Comparison of ENCODE assay signal across 21 mouse cellular contexts in genomic region chr4:84224556-84224955, GRCm38 (mm10).
DNase-seq lines count a peak whose midpoint lies in the region; TF ChIP-seq lines count a peak whose summit lies in the region.
"Had no signal": no experiment of that assay in that cellular context is flagged by ENCODE, and none has a peak within 500 bp of the region (broad histone marks: within the 10 kb centered on the region; RNA-seq: fewer than 3 reads in every experiment).

No protein-coding gene starts in this region.

- no peaks in the 10 kb centered on the region for H3K27me3 ChIP-seq in ES-Bruce4 (ENCODE audit: control insufficient read depth, insufficient read depth, low read length, poor library complexity, severe bottlenecking)
- H3K27me3 ChIP-seq: embryonic facial prominence, embryonic 13.5 days; embryonic facial prominence, embryonic 15.5 days; forebrain, embryonic 12.5 days had no signal

- peaks cover 7% of the 10 kb centered on the region for H3K4me1 ChIP-seq in ES-Bruce4 (ENCODE audit: control insufficient read depth, insufficient read depth, low read length)
- peaks cover 15 to 33% of the 10 kb centered on the region in 2 experiments for H3K4me1 ChIP-seq in ES-E14 (ENCODE audit: control insufficient read depth in 2 of 2, insufficient read depth in 2 of 2, low read length in 2 of 2, poor library complexity in 1 of 2)
- H3K4me1 ChIP-seq: embryonic facial prominence, embryonic 15.5 days had no signal

- no peaks in the 10 kb centered on the region for H3K9me3 ChIP-seq in ES-Bruce4 (replicated peaks; ENCODE audit: control insufficient read depth, insufficient read depth, low read length, poor library complexity, severe bottlenecking)
- no peaks in the 10 kb centered on the region for H3K9me3 ChIP-seq in ES-E14 (ENCODE audit: control insufficient read depth, insufficient read depth, low read depth, low read length)
- H3K9me3 ChIP-seq: embryonic facial prominence, embryonic 13.5 days; embryonic facial prominence, embryonic 15.5 days; forebrain, embryonic 10.5 days; forebrain, embryonic 12.5 days had no signal

- H3K36me3 ChIP-seq in ES-Bruce4 (ENCODE audit: control insufficient read depth, insufficient read depth, low read length, poor library complexity, severe bottlenecking) (no peaks in the 10 kb centered on the region), ES-E14 (ENCODE audit: control insufficient read depth, insufficient read depth, low read length, poor library complexity, severe bottlenecking) (no peaks in the 10 kb centered on the region)
- H3K36me3 ChIP-seq: embryonic facial prominence, embryonic 13.5 days; embryonic facial prominence, embryonic 15.5 days; forebrain, embryonic 10.5 days; forebrain, embryonic 12.5 days had no signal

- H3K27ac ChIP-seq in ES-Bruce4 (ENCODE audit: insufficient read depth, low read length), result peak overlapping the region; percentile 74
- H3K27ac ChIP-seq in ES-E14 (ENCODE audit: insufficient read depth, low read depth, low read length, poor library complexity, severe bottlenecking), result peak overlapping the region; percentile 89
- H3K27ac ChIP-seq: embryonic facial prominence, embryonic 13.5 days; embryonic facial prominence, embryonic 15.5 days; forebrain, embryonic 10.5 days; forebrain, embryonic 12.5 days had no signal

- no peak for TF ChIP-seq POLR2A in ES-Bruce4 (IDR thresholded peaks at IDR 0.05; ENCODE audit: insufficient read depth, low read length)

- H3K9ac ChIP-seq in ES-Bruce4 (ENCODE audit: low read depth, poor library complexity, severe bottlenecking), result no peak overlapping the region
- H3K9ac ChIP-seq in ES-E14 (ENCODE audit: insufficient read depth, low read depth, low read length, poor library complexity, severe bottlenecking), result no peak overlapping the region
- H3K9ac ChIP-seq: embryonic facial prominence, embryonic 13.5 days; embryonic facial prominence, embryonic 15.5 days; forebrain, embryonic 12.5 days had no signal

- in situ Hi-C loops in ES-E14 (cut with MboI; ENCODE audit: low sequenced_read_pairs in 2 of 2, unreplicated experiment in 2 of 2), result no loop called here

- DNase-seq in ES-E14 (ENCODE audit: low read depth, low spot score) (peak; percentile 76), ZHBTc4 (ENCODE audit: low read depth, low spot score) (peak; percentile 91)
- DNase-seq in layer of hippocampus, postnatal 14 days (ENCODE audit: low spot score in 2 of 2), result no peak
- DNase-seq in layer of hippocampus, adult 8-10 months (ENCODE audit: low spot score in 2 of 2), result no peak
- DNase-seq in lung, postnatal 14 days, result no peak
- DNase-seq: adrenal gland, adult 2 months; adrenal gland, postnatal 10 days; adrenal gland, postnatal 25 days; cerebellum, adult 11 months; cerebellum, adult 18-20 months; cerebellum, adult 8-10 months; cerebellum, adult 9-11 months; cerebellum, postnatal 14 days; cerebellum, postnatal 36 days; embryo, embryonic 11 days had no signal

- no peak for TF ChIP-seq EP300 in ES-Bruce4 (IDR thresholded peaks at IDR 0.05; ENCODE audit: insufficient read depth, low read depth, low read length)

- H3K4me3 ChIP-seq in ES-Bruce4 (ENCODE audit: low read depth, low read length) (no peak overlapping the region), ES-E14 (ENCODE audit: insufficient read depth in 1 of 2, low read depth in 1 of 2, low read length in 2 of 2, poor library complexity in 1 of 2, severe bottlenecking in 1 of 2) (no peak overlapping the region)
- H3K4me3 ChIP-seq: embryonic facial prominence, embryonic 13.5 days; embryonic facial prominence, embryonic 15.5 days; erythroblast, embryonic 14.5 days; forebrain, embryonic 10.5 days; forebrain, embryonic 12.5 days had no signal

- no peak for TF ChIP-seq CTCF in ES-Bruce4 (IDR thresholded peaks at IDR 0.05; ENCODE audit: low read depth, low read length)

TF ChIP-seq in ES-E14, 5 proteins besides CTCF, POLR2A, EP300 and RAD21:
- TF ChIP-seq ZNF384 (IDR thresholded peaks at IDR 0.05; ENCODE audit: low read depth, low read length) (no peak), ZC3H11A (IDR thresholded peaks at IDR 0.05; ENCODE audit: borderline replicate concordance, low read depth, low read length) (no peak), CHD2 (IDR thresholded peaks at IDR 0.05; ENCODE audit: low read depth, low read length) (no peak), MAFK (IDR thresholded peaks at IDR 0.05; ENCODE audit: insufficient read depth, low read depth, low read length) (no peak), HCFC1 (IDR thresholded peaks at IDR 0.05; ENCODE audit: borderline replicate concordance, insufficient read depth, low read length) (no peak)

Comparison
In these comparisons a context has a peak if more than half of its experiments do, and no peak if none do; other contexts are left out.
1. DNase-seq: peak in ES-E14 (single experiment) and ZHBTc4 (single experiment); none in layer of hippocampus, postnatal 14 days (0 of 2), layer of hippocampus, adult 8-10 months (0 of 2) and lung, postnatal 14 days (single experiment).